ENCODE assay signal across 8 mouse cellular contexts in genomic region chr16:20240468-20241414, GRCm38 (mm10). TPM values are rescaled to one million over a fixed set of nuclear protein-coding genes. Genes with fewer than 3 reads are reported as not detected.
DNase-seq lines count a peak whose midpoint lies in the region; ATAC-seq and TF ChIP-seq lines count a peak whose summit lies in the region.

TSS of gene Map6d1 (minus strand) at chr16:20241358.

- no peaks in the 10 kb centered on the region for H3K79me2 ChIP-seq in heart, adult 2 months (replicated peaks; ENCODE audit: control insufficient read depth, insufficient read depth, low read length)

- no peak for TF ChIP-seq POLR2A in thymus, adult 2 months (IDR thresholded peaks at IDR 0.05; ENCODE audit: control insufficient read depth, extremely low read depth, insufficient read depth, low read length, poor library complexity)
- TF ChIP-seq POLR2A in heart, adult 2 months (IDR thresholded peaks at IDR 0.05; ENCODE audit: insufficient read depth, low read depth, low read length): no peak

- ATAC-seq in kidney, postnatal 0 days (replicated peaks; ENCODE audit: low FRiP score, low read depth): peak; percentile 67; the same call in 1 of the 2 replicates
- no peak for ATAC-seq in liver, embryonic 14.5 days (ENCODE audit: insufficient read depth)
- peak; percentile 87 for ATAC-seq in neural tube, embryonic 12.5 days (ENCODE audit: low FRiP score, low read depth)

- H3K4me2 ChIP-seq in kidney, postnatal 0 days (ENCODE audit: low read length): peak within 1 kb of the TSS; percentile 97
- H3K4me2 ChIP-seq in liver, embryonic 14.5 days (ENCODE audit: low read depth): peak within 1 kb of the TSS; percentile 70
- peak within 1 kb of the TSS; percentile 88 for H3K4me2 ChIP-seq in neural tube, embryonic 12.5 days (replicated peaks)

- no peaks in the 10 kb centered on the region for H3K36me3 ChIP-seq in thymus, adult 2 months (ENCODE audit: control insufficient read depth, insufficient read depth, low read length)
- H3K36me3 ChIP-seq in heart, adult 2 months (ENCODE audit: control insufficient read depth, insufficient read depth, low read length): no peaks in the 10 kb centered on the region
- no peaks in the 10 kb centered on the region for H3K36me3 ChIP-seq in kidney, postnatal 0 days (ENCODE audit: insufficient read depth, low read length)
- no peaks in the 10 kb centered on the region for H3K36me3 ChIP-seq in liver, embryonic 14.5 days (replicated peaks; ENCODE audit: control insufficient read depth, insufficient read depth, low read depth)
- H3K36me3 ChIP-seq in neural tube, embryonic 12.5 days: no peaks in the 10 kb centered on the region

- no peak for TF ChIP-seq EP300 in heart, adult 2 months (IDR thresholded peaks at IDR 0.05; ENCODE audit: insufficient read depth, low read depth, low read length)
- TF ChIP-seq EP300 in liver, embryonic 14.5 days (IDR thresholded peaks at IDR 0.05; ENCODE audit: low read depth): no peak

- H3K9me3 ChIP-seq in kidney, postnatal 0 days (replicated peaks; ENCODE audit: low read length): no peaks in the 10 kb centered on the region
- H3K9me3 ChIP-seq in liver, embryonic 14.5 days (ENCODE audit: control insufficient read depth, low read length): no peaks in the 10 kb centered on the region
- no peaks in the 10 kb centered on the region for H3K9me3 ChIP-seq in neural tube, embryonic 12.5 days

- H3K9ac ChIP-seq in heart, adult 2 months (ENCODE audit: low read depth, low read length): peak within 1 kb of the TSS; percentile 70
- H3K9ac ChIP-seq in kidney, postnatal 0 days (ENCODE audit: low read depth, low read length): peak within 1 kb of the TSS; percentile 59
- H3K9ac ChIP-seq in liver, embryonic 14.5 days (replicated peaks): no peak within 1 kb of the TSS
- peak within 1 kb of the TSS; percentile 73 for H3K9ac ChIP-seq in neural tube, embryonic 12.5 days

- peaks cover 5% of the 10 kb centered on the region for H3K4me1 ChIP-seq in thymus, adult 2 months (replicated peaks; ENCODE audit: control insufficient read depth, insufficient read depth, low read length)
- H3K4me1 ChIP-seq in heart, adult 2 months (ENCODE audit: control insufficient read depth, insufficient read depth, low read length): no peaks in the 10 kb centered on the region; the same call in 1 of the 2 replicates
- H3K4me1 ChIP-seq in kidney, postnatal 0 days (replicated peaks; ENCODE audit: insufficient read depth, low read length): 0 out of 2 replicates have a peak, but pooled peaks cover 5% of the 10 kb centered on the region
- no peaks in the 10 kb centered on the region for H3K4me1 ChIP-seq in liver, embryonic 14.5 days (replicated peaks; ENCODE audit: control insufficient read depth in 2 of 2, insufficient read depth in 2 of 2, low read length in 1 of 2)
- peaks cover 4% of the 10 kb centered on the region for H3K4me1 ChIP-seq in neural tube, embryonic 12.5 days

- DNase-seq in thymus, adult 2 months: peak; percentile 3
- no peak for DNase-seq in thymus, adult 18-20 months
- peak; percentile 81 for DNase-seq in embryo, embryonic 11 days
- peak; percentile 47 to 52 for DNase-seq in heart, adult 2 months
- peak; percentile 46 for DNase-seq in kidney, postnatal 0 days (ENCODE audit: low spot score)
- DNase-seq in liver, embryonic 14.5 days (ENCODE audit: low read depth in 3 of 3, low spot score in 3 of 3): no peak
- DNase-seq in thymus, postnatal 36 days: peak; percentile 13 to 24

- no peak for TF ChIP-seq CTCF in thymus, adult 2 months (IDR thresholded peaks at IDR 0.05; ENCODE audit: borderline replicate concordance, control insufficient read depth, extremely low read depth, insufficient read depth, low read length, poor library complexity)
- no peak for TF ChIP-seq CTCF in heart, adult 2 months (IDR thresholded peaks at IDR 0.05)
- no peak for TF ChIP-seq CTCF in kidney, postnatal 0 days (IDR thresholded peaks at IDR 0.05; ENCODE audit: low read depth)
- no peak for TF ChIP-seq CTCF in liver, embryonic 14.5 days (IDR thresholded peaks at IDR 0.05; ENCODE audit: low read depth)

- WGBS in thymus, adult 2 months: 2% methylated on average over 90 of the region's 90 CpGs
- WGBS in heart, adult 2 months: 2% methylated on average over 90 of the region's 90 CpGs
- WGBS in kidney, postnatal 0 days: 1% methylated on average over 88 of the region's 90 CpGs
- WGBS in liver, embryonic 14.5 days (ENCODE audit: insufficient replicate concordance): 2% methylated on average over 90 of the region's 90 CpGs
- WGBS in neural tube, embryonic 12.5 days: 1% methylated on average over 90 of the region's 90 CpGs

- H3K27ac ChIP-seq in thymus, adult 2 months (ENCODE audit: control insufficient read depth, insufficient read depth, low read length): no peak within 1 kb of the TSS
- no peak within 1 kb of the TSS for H3K27ac ChIP-seq in heart, adult 2 months
- no peak within 1 kb of the TSS for H3K27ac ChIP-seq in kidney, postnatal 0 days
- no peak within 1 kb of the TSS for H3K27ac ChIP-seq in liver, embryonic 14.5 days
- H3K27ac ChIP-seq in neural tube, embryonic 12.5 days: no peak within 1 kb of the TSS

- intact Hi-C loops in heart, adult 2 months (cut with DNase I): no loop called here

- H3K4me3 ChIP-seq in thymus, adult 2 months (ENCODE audit: control insufficient read depth, insufficient read depth, low read length): peak within 1 kb of the TSS; percentile 55
- H3K4me3 ChIP-seq in heart, adult 2 months: peak within 1 kb of the TSS; percentile 64
- peak within 1 kb of the TSS; percentile 69 for H3K4me3 ChIP-seq in kidney, postnatal 0 days (replicated peaks; ENCODE audit: low read depth, low read length)
- H3K4me3 ChIP-seq in liver, embryonic 14.5 days (ENCODE audit: insufficient read depth in 1 of 2, low read depth in 2 of 2, low read length in 2 of 2): peak within 1 kb of the TSS; percentile 46 to 55
- peak within 1 kb of the TSS; percentile 64 for H3K4me3 ChIP-seq in neural tube, embryonic 12.5 days

- H3K27me3 ChIP-seq in thymus, adult 2 months (ENCODE audit: control insufficient read depth, insufficient read depth, low read length): no peaks in the 10 kb centered on the region; the same call in 1 of the 2 replicates
- H3K27me3 ChIP-seq in heart, adult 2 months (ENCODE audit: control insufficient read depth, insufficient read depth, low read length): peaks cover 1% of the 10 kb centered on the region; the same call in 1 of the 2 replicates
- H3K27me3 ChIP-seq in kidney, postnatal 0 days (ENCODE audit: insufficient read depth, low read length): no peaks in the 10 kb centered on the region
- H3K27me3 ChIP-seq in liver, embryonic 14.5 days (ENCODE audit: control insufficient read depth, insufficient read depth, low read length): peaks cover 31% of the 10 kb centered on the region
- no peaks in the 10 kb centered on the region for H3K27me3 ChIP-seq in neural tube, embryonic 12.5 days (replicated peaks)

RNA-seq across cellular contexts. Expression of gene Map6d1, which starts in this region (rescaled TPM):
- polyA plus RNA-seq in thymus, adult 2 months (2012; rRNA removed): 0.11 and 0.13 TPM in 2 replicates
- 1 to 10 TPM; 1.0 to 1.6 TPM for total RNA-seq in heart, adult 2 months (2021)
- 0.23 and 0.67 TPM in 2 replicates for polyA plus RNA-seq in heart, adult 2 months (2012; rRNA removed)
- polyA plus RNA-seq in kidney, postnatal 0 days (2015; fragmentation: Nextera tagmentation; extraction: Ambion mirVana): 0.36 and 0.37 TPM in 2 replicates
- 0.02 TPM in 2 replicates for polyA plus RNA-seq in liver, embryonic 14.5 days (2012; rRNA removed)
- polyA plus RNA-seq in liver, embryonic 14.5 days (2014; fragmentation: Nextera tagmentation; extraction: Ambion mirVana): not detected in 2 replicates
- polyA plus RNA-seq in neural tube, embryonic 12.5 days (2016; fragmentation: Nextera tagmentation; extraction: Ambion mirVana): 1.5 TPM in 2 replicates

Comparison
In these comparisons a context has a peak if more than half of its experiments do, and no peak if none do; other contexts are left out.
1. DNase-seq: peak in embryo, embryonic 11 days (single experiment), heart, adult 2 months (2 of 2) and thymus, postnatal 36 days (2 of 2); none in thymus, adult 18-20 months (0 of 2) and liver, embryonic 14.5 days (0 of 3).
2. Peak in DNase-seq and H3K4me3 ChIP-seq in thymus, adult 2 months; RNA of the gene not detected or under 1 TPM.
3. Peak in DNase-seq, ATAC-seq, H3K4me3 ChIP-seq, H3K9ac ChIP-seq and H3K4me2 ChIP-seq in kidney, postnatal 0 days; RNA of the gene not detected or under 1 TPM.
4. Peak in every context shown above with its lines, with median percentiles within 50 percentile points of each other: H3K4me3 ChIP-seq and H3K4me2 ChIP-seq.